Mouse (Mus musculus) CH12.LX (cell line): ENCODE measurements around the gene Trp53bp2. TPM values are rescaled to one million over a fixed set of nuclear protein-coding genes. Genes with fewer than 3 reads are reported as not detected.

ENCODE experiments used
- DNase-seq: peaks from one replicate; pipeline ENCODE4 v3.0.0-alpha.2; 2013; ENCODE audit errors: extremely low read depth
- H3K27ac ChIP-seq: 2 replicates; pipeline ENCODE4 v1.5.1; 2012; ENCODE audit warnings: low read depth, mild to moderate bottlenecking, control low read depth, moderate library complexity; ENCODE audit not compliant: insufficient read depth
- H3K27me3 ChIP-seq: replicated peaks from 2 replicates; pipeline ENCODE3; 2012; ENCODE audit warnings: inconsistent platforms
- H3K36me3 ChIP-seq, 2 experiments: replicated peaks in 1 of 2; 2 replicates each; pipeline versions ENCODE3 to v1.6.1; 2012; ENCODE audit warnings: inconsistent platforms in 1 of 2, low read length in 1 of 2, mild to moderate bottlenecking in 1 of 2, mixed read lengths in 1 of 2, moderate library complexity in 1 of 2; ENCODE audit not compliant: control insufficient read depth in 1 of 2, insufficient read depth in 1 of 2
- H3K4me1 ChIP-seq, 2 experiments: 2 replicates each; pipeline ENCODE4 v1.6.1; 2012; ENCODE audit warnings: inconsistent platforms in 1 of 2, moderate library complexity in 1 of 2; ENCODE audit not compliant: insufficient read depth in 2 of 2, control insufficient read depth in 1 of 2
- H3K4me2 ChIP-seq: 2 replicates; pipeline ENCODE4 v1.6.1; 2012; ENCODE audit warnings: low read depth, mild to moderate bottlenecking, control low read depth; ENCODE audit not compliant: poor library complexity, insufficient read depth, severe bottlenecking
- H3K4me3 ChIP-seq, 3 experiments: fragments of 150-350 bp in 1 of 3; sonication (generic) in 1 of 3; replicated peaks in 1 of 3; 2 replicates each; pipeline versions ENCODE3 to v1.5.1; 2011 to 2012; ENCODE audit warnings: low read depth in 2 of 3, low read length in 2 of 3, mild to moderate bottlenecking in 2 of 3, moderate library complexity in 2 of 3, control low read depth in 1 of 3, improper control_type of control experiment in 1 of 3, inconsistent platforms in 1 of 3, mixed read lengths in 1 of 3; ENCODE audit not compliant: poor library complexity in 1 of 3
- H3K79me2 ChIP-seq: replicated peaks from 2 replicates; pipeline ENCODE4 v1.6.1; 2012; ENCODE audit warnings: mild to moderate bottlenecking, moderate library complexity; ENCODE audit not compliant: control insufficient read depth, poor library complexity, insufficient read depth, severe bottlenecking; ENCODE audit errors: extremely low read depth
- H3K9ac ChIP-seq: 2 replicates; pipeline ENCODE4 v1.6.1; 2012; ENCODE audit warnings: low read depth, mild to moderate bottlenecking, control low read depth, moderate library complexity; ENCODE audit not compliant: insufficient read depth
- H3K9me3 ChIP-seq: replicated peaks from 2 replicates; pipeline ENCODE3; 2012; ENCODE audit warnings: low read length, inconsistent platforms, mixed read lengths
- CHD1 ChIP-seq: IDR thresholded peaks from 2 replicates; pipeline ENCODE4 v1.6.1; 2012; ENCODE audit warnings: low read depth, low read length, improper control_type of control experiment, inconsistent platforms
- CTCF ChIP-seq, 2 experiments: IDR thresholded peaks in 1 of 2; conservative IDR thresholded peaks in 1 of 2; 2 replicates each; pipeline ENCODE4 v1.5.1; 2011 to 2012; ENCODE audit warnings: low read depth in 2 of 2, low read length in 2 of 2, improper control_type of control experiment in 1 of 2, inconsistent platforms in 1 of 2, mild to moderate bottlenecking in 1 of 2, moderate library complexity in 1 of 2
- ELF1 ChIP-seq: IDR thresholded peaks from 2 replicates; pipeline ENCODE4 v1.6.1; 2014; ENCODE audit warnings: low read depth, mild to moderate bottlenecking, inconsistent platforms, low read length, improper control_type of control experiment
- EP300 ChIP-seq: IDR thresholded peaks from 2 replicates; pipeline ENCODE4 v1.6.1; 2011; ENCODE audit warnings: low read length, improper control_type of control experiment
- ETS1 ChIP-seq: conservative IDR thresholded peaks from 2 replicates; pipeline ENCODE4 v1.6.1; 2012; ENCODE audit warnings: low read depth, mild to moderate bottlenecking, inconsistent platforms, low read length, improper control_type of control experiment, moderate library complexity
- MAX ChIP-seq: IDR thresholded peaks from 2 replicates; pipeline ENCODE4 v1.6.1; 2011; ENCODE audit warnings: low read length, improper control_type of control experiment
- MAZ ChIP-seq: IDR thresholded peaks from 2 replicates; pipeline ENCODE4 v1.6.1; 2012; ENCODE audit warnings: low read depth, mild to moderate bottlenecking, inconsistent platforms, low read length, improper control_type of control experiment, moderate library complexity
- NRF1 ChIP-seq: IDR thresholded peaks from 2 replicates; pipeline ENCODE4 v1.6.1; 2014; ENCODE audit warnings: low read depth, mild to moderate bottlenecking, inconsistent platforms, low read length, improper control_type of control experiment, moderate library complexity
- POLR2A ChIP-seq: IDR thresholded peaks from 2 replicates; pipeline ENCODE4 v1.6.1; 2011; ENCODE audit warnings: low read depth, mild to moderate bottlenecking, improper control_type of control experiment, low read length
- RAD21 ChIP-seq: IDR thresholded peaks from 2 replicates; pipeline ENCODE4 v1.6.1; 2011; ENCODE audit warnings: low read depth, mild to moderate bottlenecking, low read length, improper control_type of control experiment, moderate library complexity
- RCOR1 ChIP-seq: conservative IDR thresholded peaks from 2 replicates; pipeline ENCODE4 v1.6.1; 2012; ENCODE audit warnings: low read depth, mild to moderate bottlenecking, inconsistent platforms, low read length, improper control_type of control experiment
- TCF12 ChIP-seq: IDR thresholded peaks from 2 replicates; pipeline ENCODE4 v1.6.1; 2014; ENCODE audit warnings: low read depth, mild to moderate bottlenecking, inconsistent platforms, low read length, improper control_type of control experiment
- UBTF ChIP-seq: IDR thresholded peaks from 2 replicates; pipeline ENCODE4 v1.6.1; 2012; ENCODE audit warnings: low read depth, mild to moderate bottlenecking, inconsistent platforms, low read length, improper control_type of control experiment, moderate library complexity
- USF1 ChIP-seq: IDR thresholded peaks from 2 replicates; pipeline ENCODE4 v1.6.1; 2014; ENCODE audit warnings: low read depth, mild to moderate bottlenecking, inconsistent platforms, low read length, improper control_type of control experiment
- ZC3H11A ChIP-seq: IDR thresholded peaks from 2 replicates; pipeline ENCODE4 v1.6.1; 2012; ENCODE audit warnings: low read depth, mild to moderate bottlenecking, inconsistent platforms, low read length, improper control_type of control experiment
- ZKSCAN1 ChIP-seq: IDR thresholded peaks from 2 replicates; pipeline ENCODE4 v1.6.1; 2012; ENCODE audit warnings: low read depth, inconsistent platforms, low read length, improper control_type of control experiment, borderline replicate concordance
- ZMIZ1 ChIP-seq: IDR thresholded peaks from 2 replicates; pipeline ENCODE4 v1.6.1; 2012; ENCODE audit warnings: low read depth, mild to moderate bottlenecking, inconsistent platforms, low read length, improper control_type of control experiment
- ZNF384 ChIP-seq: IDR thresholded peaks from 2 replicates; pipeline ENCODE4 v1.6.1; 2012; ENCODE audit warnings: low read depth, low read length, improper control_type of control experiment, inconsistent platforms
- dilution Hi-C: fragments of 300-500 bp; cut with MboI; formaldehyde crosslinking; loops from 2 replicates; pipeline ENCODE4 v1.14.3; 2020; ENCODE audit warnings: low sequenced_read_pairs; ENCODE audit not compliant: extremely low pct_unique_long_range_greater_than_20kb, extremely low pct_ligation_motif_present
- in situ Hi-C: fragments of 300-500 bp; cut with MboI; formaldehyde crosslinking; loops from 3 replicates; pipeline ENCODE4 v1.14.3; 2019; ENCODE audit warnings: low sequenced_read_pairs, low pct_ligation_motif_present, low pct_unique_long_range_greater_than_20kb, mixed read lengths
- polyA plus RNA-seq: library from polyadenylated mRNA; unstranded; fragments of >175 nt; gene quantifications from 2 replicates; pipeline ENCODE4 v1.2.1, GENCODE M21; 2012; ENCODE audit warnings: low read depth; ENCODE audit not compliant: insufficient read length
- total RNA-seq, 2 experiments: library from RNA; depleted of rRNA; stranded (reverse); fragments of 300-350 nt in 1 of 2; fragments of >200 nt in 1 of 2; gene quantifications; 2 replicates each; pipeline ENCODE4 v1.2.3; 2012 to 2014

Trp53bp2 gene
- total and polyA plus RNA-seq, 3 experiments, result 1.4 to 4.7 (median 2.9) TPM

- H3K4me3 ChIP-seq, result no peak overlapping the region
- in situ Hi-C loops, result no loop called here
These were observed 40.7 kb upstream of the Trp53bp2 start for GRCm38 (mm10) chr1:182368309-182368708.

DNA sequence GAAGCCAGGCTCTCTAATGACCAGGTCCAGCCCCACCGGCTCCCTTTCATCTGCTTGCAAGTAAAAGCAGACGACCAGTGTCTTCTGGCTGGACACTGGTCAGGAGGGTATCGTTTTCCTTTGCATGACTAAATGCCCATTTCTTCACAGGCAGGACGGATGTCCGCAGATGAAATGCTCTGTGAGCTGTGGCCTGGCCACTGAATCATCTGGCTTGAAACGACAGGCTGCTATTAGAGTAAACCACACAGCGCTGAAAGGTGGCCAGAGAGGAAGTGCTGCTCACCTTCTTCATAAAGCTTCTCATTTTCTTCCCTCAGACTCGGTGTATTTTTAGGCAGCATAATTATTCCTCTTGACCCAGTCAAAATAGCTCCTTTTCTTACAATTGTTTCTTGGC is 40.2 kb upstream of the Trp53bp2 start:
- in situ Hi-C loops, result no loop called here
- dilution Hi-C loops, result no loop called here
- peak overlapping the region; percentile 2; the same call in 1 of the 2 replicates for H3K4me2 ChIP-seq

More at GRCm38 (mm10) chr1:182368309-182368708, 40.7 kb upstream of the Trp53bp2 start:
- no peaks in the 10 kb centered on the region for H3K79me2 ChIP-seq
- no peak overlapping the region for H3K9ac ChIP-seq
- dilution Hi-C loops, result no loop called here
- H3K27ac ChIP-seq, result no peak overlapping the region
- TF ChIP-seq POLR2A (no peak), RCOR1 (no peak), ZMIZ1 (no peak), TCF12 (no peak), ZC3H11A (no peak), CHD1 (no peak), UBTF (no peak), RAD21 (no peak), ZKSCAN1 (no peak), CTCF (conservative IDR thresholded peaks at IDR 0.05 in 1 of 2, IDR thresholded peaks at IDR 0.05 in 1 of 2; ENCODE audit: low read depth in 2 of 2, low read length in 2 of 2) (no peak), ELF1 (no peak), ETS1 (no peak)
- H3K36me3 ChIP-seq, result no peaks in the 10 kb centered on the region
- H3K9me3 ChIP-seq, result no peaks in the 10 kb centered on the region
- peaks cover 2% of the 10 kb centered on the region for H3K27me3 ChIP-seq
- no peak for DNase-seq
- H3K4me2 ChIP-seq, result no peak overlapping the region
- H3K4me1 ChIP-seq, result peaks cover 2 to 8% of the 10 kb centered on the region in 2 experiments; a peak in 2 of 4 replicates

GRCm38 (mm10) chr1:182369435-182369834 is 39.5 kb upstream of the Trp53bp2 start:
- Histone ChIP-seq H3K79me2 (no peaks in the 10 kb centered on the region), H3K9ac (no peak overlapping the region)
- no peak for DNase-seq
- no peak for TF ChIP-seq ZNF384
- no peak for TF ChIP-seq NRF1
- TF ChIP-seq, all 38 proteins: peak for 0
- Histone ChIP-seq H3K27me3 (peaks cover 2% of the 10 kb centered on the region), H3K36me3 (no peaks in the 10 kb centered on the region), H3K4me3 (no peak overlapping the region), H3K27ac (no peak overlapping the region), H3K4me1 (peaks cover 5 to 8% of the 10 kb centered on the region in 2 experiments; a peak in 2 of 4 replicates), H3K4me2 (no peak overlapping the region; the same call in 1 of the 2 replicates), H3K9me3 (no peaks in the 10 kb centered on the region)
- dilution Hi-C loops, result no loop called here
- in situ Hi-C loops, result no loop called here

More for the DNA sequence above, 40.2 kb upstream of the Trp53bp2 start:
- Histone ChIP-seq H3K9me3 (no peaks in the 10 kb centered on the region), H3K4me1 (peaks cover 5 to 8% of the 10 kb centered on the region in 2 experiments; a peak in 2 of 4 replicates), H3K36me3 (no peaks in the 10 kb centered on the region), H3K4me3 (no peak overlapping the region), H3K27ac (no peak overlapping the region), H3K9ac (no peak overlapping the region), H3K79me2 (no peaks in the 10 kb centered on the region), H3K27me3 (peaks cover 2% of the 10 kb centered on the region)
- no peak for TF ChIP-seq ETS1
- TF ChIP-seq USF1, result no peak
- no peak for TF ChIP-seq MAX
- no peak for TF ChIP-seq MAZ
- TF ChIP-seq CTCF (conservative IDR thresholded peaks at IDR 0.05 in 1 of 2, IDR thresholded peaks at IDR 0.05 in 1 of 2; ENCODE audit: low read depth in 2 of 2, low read length in 2 of 2), result no peak
- 0 out of 2 replicates have a peak, but pooled peaks have one; percentile 12 for TF ChIP-seq EP300
- no peak for DNase-seq
